Mouse (Mus musculus) intestine, embryonic 16.5 days (tissue): ENCODE data around the gene Fkbpl. TPM values are rescaled to one million over a fixed set of nuclear protein-coding genes. Genes with fewer than 3 reads are reported as not detected.

Experiments used
- ATAC-seq: fragments of 200-750 bp; cut with Nextera tagmentation; 2 replicates; pipeline ENCODE4 v1.8.0; 2017; ENCODE audit warnings: moderate TSS enrichment, moderate library complexity
- H3K27ac ChIP-seq: fragments of 300-500 bp; sonication (generic); 2 replicates; pipeline ENCODE4 v1.5.1; 2014; ENCODE audit warnings: mild to moderate bottlenecking, low read length
- H3K27me3 ChIP-seq: fragments of 300-500 bp; sonication (generic); replicated peaks from 2 replicates; pipeline ENCODE4 v1.6.1; 2014; ENCODE audit warnings: low read length, control low read depth, mixed read lengths; ENCODE audit not compliant: control insufficient read depth, insufficient read depth
- H3K36me3 ChIP-seq: fragments of 300-500 bp; sonication (generic); 2 replicates; pipeline ENCODE4 v1.6.1; 2014; ENCODE audit warnings: low read length, control low read depth; ENCODE audit not compliant: control insufficient read depth, insufficient read depth
- H3K4me1 ChIP-seq: fragments of 300-500 bp; sonication (generic); 2 replicates; pipeline ENCODE4 v1.6.1; 2014; ENCODE audit warnings: low read length, control low read depth, mixed read lengths; ENCODE audit not compliant: control insufficient read depth, insufficient read depth
- H3K4me2 ChIP-seq: fragments of 300-500 bp; sonication (generic); 2 replicates; pipeline ENCODE4 v1.6.1; 2014; ENCODE audit warnings: low read depth, low read length, control low read depth
- H3K4me3 ChIP-seq: fragments of 300-500 bp; sonication (generic); 2 replicates; pipeline ENCODE4 v1.5.1; 2014; ENCODE audit warnings: mild to moderate bottlenecking, low read length
- H3K9ac ChIP-seq: fragments of 300-500 bp; sonication (generic); 2 replicates; pipeline ENCODE4 v1.6.1; 2014; ENCODE audit warnings: low read depth, low read length
- H3K9me3 ChIP-seq: fragments of 300-500 bp; sonication (generic); 2 replicates; pipeline ENCODE4 v1.6.1; 2016; ENCODE audit warnings: low read length, control low read depth; ENCODE audit not compliant: control insufficient read depth
- WGBS: fragments of 180-500 bp; shearing (Covaris S2); extraction: QIAGEN DNeasy Blood & Tissue Kit; methylation state at CpG from one replicate; pipeline ENCODE4 v1.1.7; 2014; 5-methylcytosine and 5-hydroxymethylcytosine counted together
- polyA plus RNA-seq: library from polyadenylated mRNA; unstranded; fragments of >200 nt; fragmentation: Nextera tagmentation; extraction: Ambion mirVana; gene quantifications from 2 replicates; pipeline ENCODE4 v1.2.1, GENCODE M21; 2015

Gene Fkbpl
- polyA plus RNA-seq, 1 experiment from 2014 or later = 14.4 TPM

DNA sequence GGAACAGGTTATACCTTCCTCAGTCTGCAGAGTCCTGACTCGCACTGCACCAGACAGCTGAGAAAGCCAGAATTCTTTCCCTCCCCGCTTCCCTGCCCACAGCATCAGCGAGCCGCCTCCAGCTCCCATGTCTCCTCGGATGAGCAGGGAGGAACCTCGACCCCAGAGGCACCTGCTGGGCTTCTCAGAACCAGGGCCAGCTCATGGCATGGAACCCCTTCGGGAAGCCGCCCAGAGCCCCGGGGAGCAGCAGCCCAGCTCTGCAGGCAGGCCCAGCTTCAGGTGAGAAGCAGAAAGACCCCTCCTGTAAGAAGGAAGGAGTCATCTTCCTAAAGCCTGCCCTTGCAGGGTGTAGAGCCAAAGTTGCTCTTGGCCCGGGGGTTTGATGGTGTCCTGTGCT is 8.0 kb downstream of the Fkbpl start:
- Histone ChIP-seq H3K36me3 (no peaks in the 10 kb centered on the region; the same call in none of the 2 replicates), H3K27me3 (no peaks in the 10 kb centered on the region), H3K4me2 (no peak overlapping the region), H3K4me3 (no peak overlapping the region), H3K27ac (no peak overlapping the region), H3K9me3 (no peaks in the 10 kb centered on the region), H3K9ac (no peak overlapping the region), H3K4me1 (peaks cover 30% of the 10 kb centered on the region)
- WGBS = 87% methylated on average over 10 of the region's 10 CpGs
- ATAC-seq = no peak

DNA sequence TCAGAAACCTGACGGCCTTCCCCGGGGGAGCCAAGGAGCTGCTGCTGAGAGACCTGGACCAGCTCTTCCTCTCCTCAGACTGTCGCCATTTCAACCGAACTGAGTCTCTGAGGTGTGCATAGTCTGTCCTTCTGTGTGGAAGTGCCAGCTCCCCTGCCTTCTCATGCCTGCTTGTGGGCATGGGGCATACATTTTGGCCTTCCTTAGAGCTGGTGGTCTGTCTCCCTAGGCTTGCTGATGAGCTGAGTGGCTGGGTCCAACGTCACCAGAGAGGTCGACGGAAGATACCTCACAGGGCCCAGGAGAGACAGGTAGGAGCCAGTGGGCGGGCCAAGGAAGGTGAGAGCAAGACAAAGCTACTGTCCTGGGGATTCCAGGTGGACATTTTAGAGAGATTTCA is 8.4 kb downstream of the Fkbpl start:
- WGBS = 91% methylated on average over 8 of the region's 8 CpGs
- Histone ChIP-seq H3K36me3 (no peaks in the 10 kb centered on the region; the same call in none of the 2 replicates), H3K4me2 (no peak overlapping the region), H3K4me3 (no peak overlapping the region), H3K9ac (no peak overlapping the region), H3K4me1 (peaks cover 25% of the 10 kb centered on the region), H3K27ac (no peak overlapping the region), H3K9me3 (no peaks in the 10 kb centered on the region), H3K27me3 (no peaks in the 10 kb centered on the region)
- no peak for ATAC-seq

DNA sequence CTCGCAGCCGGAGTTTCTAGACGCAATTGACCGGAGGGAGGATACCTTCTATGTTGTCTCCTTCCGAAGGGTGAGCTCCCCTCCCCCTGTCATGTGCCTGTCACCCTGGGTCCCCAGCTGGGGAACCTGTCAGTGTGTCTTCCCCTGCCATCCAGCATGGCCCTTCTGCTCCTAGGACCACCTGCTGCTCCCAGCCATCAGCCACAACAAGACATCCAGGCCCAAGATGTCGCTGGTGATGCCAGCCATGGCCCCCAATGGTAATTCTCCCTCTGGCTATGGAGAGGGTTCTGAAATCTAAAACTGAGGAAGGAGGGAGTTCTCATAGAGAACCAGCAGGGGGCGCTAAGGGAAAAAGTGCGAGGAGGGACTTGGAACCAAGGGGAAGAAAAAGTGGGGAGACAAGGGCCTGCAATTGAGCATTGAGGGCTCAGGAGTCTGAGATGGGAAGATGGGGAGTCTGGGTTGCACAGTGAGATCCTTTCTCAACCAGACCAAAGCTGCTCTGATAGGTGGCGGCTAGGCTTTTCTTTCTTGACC is 9.3 kb downstream of the Fkbpl start:
- H3K4me1 ChIP-seq = peaks cover 22% of the 10 kb centered on the region
- H3K9ac ChIP-seq = no peak overlapping the region
- H3K4me2 ChIP-seq = no peak overlapping the region
- no peak for ATAC-seq
- no peaks in the 10 kb centered on the region; the same call in none of the 2 replicates for H3K36me3 ChIP-seq
- WGBS = 68% methylated on average over 9 of the region's 9 CpGs
- no peak overlapping the region for H3K27ac ChIP-seq
- H3K27me3 ChIP-seq = peaks cover 3% of the 10 kb centered on the region; the same call in 1 of the 2 replicates
- no peaks in the 10 kb centered on the region for H3K9me3 ChIP-seq
- H3K4me3 ChIP-seq = no peak overlapping the region

DNA sequence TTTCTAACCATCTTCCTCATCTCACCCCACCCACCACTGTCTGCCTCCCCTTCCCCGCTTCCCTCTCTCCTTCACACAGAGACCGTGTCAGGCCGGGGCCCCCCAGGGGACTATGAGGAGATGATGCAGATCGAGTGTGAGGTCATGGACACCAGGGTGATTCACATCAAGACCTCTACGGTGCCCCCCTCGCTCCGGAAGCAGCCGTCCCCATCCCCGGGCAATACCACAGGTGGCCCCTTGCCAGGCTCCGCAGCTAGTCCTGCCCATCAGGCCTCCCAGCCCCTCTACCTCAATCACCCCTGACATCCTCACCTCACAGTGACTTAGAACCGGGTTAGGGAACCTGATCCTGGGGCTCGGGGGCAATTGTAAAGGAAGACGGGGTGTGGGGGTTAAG is 9.8 kb downstream of the Fkbpl start:
- peaks cover 22% of the 10 kb centered on the region for H3K4me1 ChIP-seq
- H3K36me3 ChIP-seq = no peaks in the 10 kb centered on the region; the same call in none of the 2 replicates
- ATAC-seq = no peak
- 0 out of 2 replicates have a peak overlapping the region, but pooled peaks have one; percentile 15 for H3K27ac ChIP-seq
- H3K27me3 ChIP-seq = peaks cover 8% of the 10 kb centered on the region; the same call in 1 of the 2 replicates
- no peak overlapping the region for H3K4me2 ChIP-seq
- no peaks in the 10 kb centered on the region for H3K9me3 ChIP-seq
- H3K9ac ChIP-seq = peak overlapping the region; percentile 10; the same call in 1 of the 2 replicates
- WGBS = 90% methylated on average over 13 of the region's 13 CpGs
- H3K4me3 ChIP-seq = no peak overlapping the region

DNA sequence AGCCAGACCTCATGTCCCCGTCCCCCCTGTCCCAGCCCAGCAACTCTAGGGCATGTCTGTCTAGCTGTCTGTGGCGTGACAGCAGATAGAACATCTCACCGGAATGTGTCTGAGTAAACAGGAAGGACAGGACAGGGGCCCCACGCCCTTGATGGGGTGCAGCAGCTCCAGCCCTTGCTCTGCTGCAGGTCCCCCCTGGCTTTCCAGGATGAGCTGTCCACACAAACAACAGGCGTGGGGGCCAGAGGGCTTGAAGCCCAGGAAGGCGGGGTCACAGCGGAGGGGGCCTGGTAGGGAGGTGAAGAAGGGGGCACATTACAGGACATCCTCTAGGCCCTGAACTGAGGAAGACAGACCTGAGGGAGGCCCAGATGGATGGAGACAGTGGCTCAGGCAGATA is 10.6 kb downstream of the Fkbpl start:
- H3K4me2 ChIP-seq = no peak overlapping the region

DNA sequence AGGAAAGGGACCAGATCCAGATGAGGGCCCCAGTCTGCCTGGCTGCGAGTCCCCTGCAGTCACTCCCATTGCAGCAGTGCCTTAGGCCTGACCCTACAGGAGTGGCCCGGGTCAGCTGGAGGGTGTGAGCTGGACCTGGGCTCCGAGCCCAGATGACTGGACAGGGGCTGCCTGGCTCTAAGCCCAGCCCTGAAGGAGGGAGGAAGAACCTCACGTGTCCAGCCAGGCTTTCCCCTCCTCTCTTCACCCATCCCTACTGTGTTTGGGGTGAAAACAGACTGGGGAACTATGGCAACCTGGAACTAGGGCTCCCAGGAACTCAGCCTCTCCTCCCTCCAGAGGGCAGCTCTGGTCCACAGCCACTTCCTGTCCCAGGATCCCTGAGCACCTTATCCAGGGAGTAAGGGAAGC is 11.0 kb downstream of the Fkbpl start:
- H3K4me2 ChIP-seq = no peak overlapping the region
- H3K36me3 ChIP-seq = no peaks in the 10 kb centered on the region; the same call in none of the 2 replicates
- peaks cover 25% of the 10 kb centered on the region for H3K4me1 ChIP-seq
- H3K4me3 ChIP-seq = no peak overlapping the region
- H3K27ac ChIP-seq = peak overlapping the region; percentile 82
- peaks cover 12% of the 10 kb centered on the region; the same call in 1 of the 2 replicates for H3K27me3 ChIP-seq
- 25% methylated on average over 4 of the region's 4 CpGs for WGBS
- H3K9me3 ChIP-seq = no peaks in the 10 kb centered on the region
- ATAC-seq = peak; percentile 80
- H3K9ac ChIP-seq = peak overlapping the region; percentile 38; the same call in 1 of the 2 replicates

More for the DNA sequence above, 10.6 kb downstream of the Fkbpl start:
- peak overlapping the region; percentile 82 for H3K27ac ChIP-seq
- 50% methylated on average over 7 of the region's 7 CpGs for WGBS
- H3K9me3 ChIP-seq = no peaks in the 10 kb centered on the region
- H3K4me1 ChIP-seq = peaks cover 22% of the 10 kb centered on the region
- no peak overlapping the region for H3K4me3 ChIP-seq
- H3K9ac ChIP-seq = peak overlapping the region; percentile 38
- ATAC-seq = no peak; the same call in 1 of the 2 replicates
- H3K36me3 ChIP-seq = no peaks in the 10 kb centered on the region; the same call in none of the 2 replicates
- peaks cover 9% of the 10 kb centered on the region; the same call in 1 of the 2 replicates for H3K27me3 ChIP-seq

DNA sequence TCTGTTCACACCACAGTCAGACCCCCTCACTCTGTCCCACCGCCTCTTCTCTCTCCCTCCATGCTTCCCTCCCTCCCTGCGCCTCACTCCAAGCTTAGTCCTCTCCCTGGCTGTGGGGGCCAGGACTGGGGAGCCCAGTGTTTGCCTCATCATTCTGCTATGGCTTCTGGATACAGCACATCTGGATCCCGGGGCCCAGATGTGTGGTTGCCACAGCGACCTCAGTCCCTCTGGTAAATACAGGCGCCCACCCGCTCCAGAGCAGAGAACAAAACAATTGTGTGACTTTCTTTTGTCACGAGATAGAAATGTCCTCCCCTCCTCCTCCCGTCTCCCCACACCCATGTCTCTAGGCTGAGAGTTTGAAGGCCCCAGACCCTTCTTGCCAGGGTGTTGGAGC is 12.1 kb downstream of the Fkbpl start:
- Histone ChIP-seq H3K4me2 (no peak overlapping the region), H3K36me3 (no peaks in the 10 kb centered on the region; the same call in none of the 2 replicates), H3K9ac (no peak overlapping the region), H3K4me3 (no peak overlapping the region), H3K4me1 (peaks cover 35% of the 10 kb centered on the region), H3K27ac (peak overlapping the region; percentile 82), H3K9me3 (no peaks in the 10 kb centered on the region), H3K27me3 (peaks cover 12% of the 10 kb centered on the region)
- ATAC-seq = no peak
- 52% methylated on average over 8 of the region's 8 CpGs for WGBS

DNA sequence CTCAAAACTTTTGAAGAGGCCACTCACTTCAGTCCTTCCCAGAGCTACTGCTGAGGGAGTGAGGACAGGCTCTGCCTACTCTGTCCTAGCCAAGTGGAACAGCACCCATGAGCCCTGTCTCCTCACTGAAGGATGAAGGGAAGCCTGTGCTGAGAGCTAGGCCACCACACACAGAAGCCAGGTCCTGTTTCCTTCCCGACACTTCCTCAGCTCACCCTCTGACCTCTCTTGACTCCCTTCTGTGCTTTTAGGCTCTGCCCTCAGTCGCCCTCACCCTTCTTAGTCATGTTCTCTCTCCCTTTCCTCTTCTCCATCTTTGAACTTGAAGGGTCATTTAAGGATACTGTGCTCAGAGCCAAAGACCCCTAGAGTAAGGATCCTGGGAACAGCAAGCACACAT is 12.7 kb downstream of the Fkbpl start:
- no peaks in the 10 kb centered on the region for H3K9me3 ChIP-seq
- no peak overlapping the region for H3K4me3 ChIP-seq
- ATAC-seq = no peak
- H3K4me2 ChIP-seq = no peak overlapping the region
- H3K36me3 ChIP-seq = no peaks in the 10 kb centered on the region; the same call in 1 of the 2 replicates
- WGBS = 43% methylated on average over 2 of the region's 2 CpGs
- H3K27me3 ChIP-seq = peaks cover 12% of the 10 kb centered on the region
- no peak overlapping the region for H3K27ac ChIP-seq
- H3K9ac ChIP-seq = no peak overlapping the region
- H3K4me1 ChIP-seq = peaks cover 36% of the 10 kb centered on the region

DNA sequence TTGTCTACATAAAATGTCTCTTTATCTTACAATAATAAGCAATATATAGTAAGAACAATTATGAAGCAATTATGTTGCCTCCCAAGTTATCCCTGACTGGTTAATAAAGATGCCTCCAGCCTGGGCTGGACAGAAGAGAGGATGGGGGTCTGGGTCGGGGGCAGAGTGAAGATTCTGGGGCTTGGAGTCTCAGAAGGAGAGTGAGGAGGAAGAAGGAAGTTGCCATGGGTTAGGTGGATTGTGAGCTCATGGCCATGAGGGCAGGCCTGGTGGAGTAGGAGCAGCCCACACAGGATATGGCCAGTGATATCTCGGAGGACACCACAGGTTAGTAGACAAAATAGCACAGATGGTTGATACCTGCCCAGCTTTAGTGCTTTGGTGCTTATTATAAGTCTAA is 13.6 kb downstream of the Fkbpl start:
- no peak for ATAC-seq
- no peaks in the 10 kb centered on the region for H3K9me3 ChIP-seq
- no peaks in the 10 kb centered on the region; the same call in 1 of the 2 replicates for H3K36me3 ChIP-seq
- H3K4me2 ChIP-seq = no peak overlapping the region
- 72% methylated on average over 2 of the region's 2 CpGs for WGBS
- H3K4me3 ChIP-seq = no peak overlapping the region
- no peak overlapping the region for H3K9ac ChIP-seq
- peaks cover 36% of the 10 kb centered on the region for H3K4me1 ChIP-seq
- H3K27me3 ChIP-seq = peaks cover 12% of the 10 kb centered on the region
- no peak overlapping the region for H3K27ac ChIP-seq
